Mouse (Mus musculus) hematopoietic multipotent progenitor cell, adult 10-12 weeks (in vitro differentiated cells): Measurements from ENCODE around the gene Tdg. TPM values are rescaled to one million over a fixed set of nuclear protein-coding genes. Genes with fewer than 3 reads are reported as not detected.

Experiments
- polyA plus RNA-seq: library from polyadenylated mRNA; stranded (reverse); fragments of >175 nt; gene quantifications from 2 replicates; pipeline ENCODE4 v1.2.3, GENCODE M21; 2012; ENCODE audit warnings: low replicate concordance

The Tdg gene
- 3.6 and 3.7 TPM in 2 replicates for polyA plus RNA-seq

GRCm38 (mm10) chr10:82629586-82630255, at the start of gene Tdg:
Gene Tdg (plus strand): TSS chr10:82629828.

GRCm38 (mm10) chr10:82622671-82623552, 6.7 kb upstream of the Tdg start, which contains the start of gene 1190007I07Rik:
Gene 1190007I07Rik (minus strand): TSS chr10:82623228.

GRCm38 (mm10) chr10:82690494-82690893, 60.9 kb downstream of the Tdg start, which contains the start of gene Glt8d2:
Gene Glt8d2 (minus strand): TSS chr10:82690650.

GRCm38 (mm10) chr10:82695956-82696355, 66.3 kb downstream of the Tdg start, which contains the start of gene Hcfc2:
Gene Hcfc2 (plus strand): TSS chr10:82696160.

Other genes starting within 250 kb of the Tdg start
- gene Gm1553, start 137.2 kb upstream of the Tdg start, polyA plus RNA-seq: not detected in 2 replicates
- gene 1190007I07Rik, start 6.6 kb upstream of the Tdg start, polyA plus RNA-seq: 27.3 and 45.0 TPM in 2 replicates
- gene Glt8d2, start 60.8 kb downstream of the Tdg start, polyA plus RNA-seq: not detected in 2 replicates
- 2.7 and 4.4 TPM in 2 replicates for gene Hcfc2, start 66.3 kb downstream of the Tdg start, polyA plus RNA-seq
- 16.0 and 28.7 TPM in 2 replicates for gene Nfyb, start 134.3 kb downstream of the Tdg start, polyA plus RNA-seq
- gene Txnrd1, start 204.1 kb downstream of the Tdg start, polyA plus RNA-seq: 33.3 and 46.8 TPM in 2 replicates
- gene Eid3, start 236.8 kb downstream of the Tdg start, polyA plus RNA-seq: 0.45 and 0.82 TPM in 2 replicates